Mouse (Mus musculus) embryonic fibroblast, embryonic 13.5 days (primary cell): Measurements from ENCODE around the gene Jun.

Experiments
- CTCF ChIP-seq: IDR thresholded peaks from 2 replicates; pipeline ENCODE4 v1.5.1; 2011; ENCODE audit warnings: mild to moderate bottlenecking, control low read depth, low read length, moderate library complexity, borderline replicate concordance; ENCODE audit not compliant: insufficient read depth
- POLR2A ChIP-seq: IDR thresholded peaks from 2 replicates; pipeline ENCODE4 v1.6.1; 2011; ENCODE audit warnings: low read depth, mild to moderate bottlenecking, control low read depth, low read length, moderate library complexity

- TF ChIP-seq CTCF, result no peak
- TF ChIP-seq POLR2A, result no peak
Measured at GRCm38 (mm10) chr4:95074319-95074718, 22.3 kb upstream of the Jun start.
